Mouse (Mus musculus): ENCODE measurements around the gene Elmo2. TPM values are rescaled to one million over a fixed set of nuclear protein-coding genes. Genes with fewer than 3 reads are reported as not detected.

Elmo2 gene
- total and polyA plus RNA-seq, 3 experiments, result 17.4 to 27.6 TPM; not detected in 1

GRCm38 (mm10) chr2:165304819-165305218 is 21.5 kb downstream of the Elmo2 start:
- Histone ChIP-seq H3K79me2 (ENCODE audit: control insufficient read depth, insufficient read depth, low read length, poor library complexity) (no peaks in the 10 kb centered on the region), H3K9ac (ENCODE audit: control insufficient read depth, low read depth, low read length, poor library complexity, severe bottlenecking) (no peak overlapping the region), H3K36me3 (ENCODE audit: control insufficient read depth in 1 of 2, insufficient read depth in 2 of 2, low read length in 2 of 2) (no peaks in the 10 kb centered on the region; a peak in 2 of 4 replicates), H3K4me3 (ENCODE audit: control insufficient read depth in 1 of 2, insufficient read depth in 1 of 2, low read depth in 2 of 2, low read length in 2 of 2) (no peak overlapping the region), H3K27ac (ENCODE audit: control insufficient read depth, low read depth, low read length) (no peak overlapping the region), H3K27me3 (ENCODE audit: control insufficient read depth in 1 of 2, insufficient read depth in 2 of 2, low read length in 2 of 2) (no peaks in the 10 kb centered on the region), H3K4me1 (ENCODE audit: control insufficient read depth in 1 of 2, insufficient read depth in 2 of 2, low read length in 2 of 2) (no peaks in the 10 kb centered on the region), H3K9me3 (replicated peaks; ENCODE audit: insufficient read depth, low read length) (no peaks in the 10 kb centered on the region)
- TF ChIP-seq SIN3A (IDR thresholded peaks at IDR 0.05; ENCODE audit: low read length) (no peak), USF2 (IDR thresholded peaks at IDR 0.05; ENCODE audit: borderline replicate concordance in 1 of 2, insufficient read depth in 1 of 2, low read depth in 1 of 2, low read length in 2 of 2) (no peak), ELF1 (IDR thresholded peaks at IDR 0.05; ENCODE audit: low read depth, low read length) (no peak), NELFE (IDR thresholded peaks at IDR 0.05; ENCODE audit: low read depth, low read length) (no peak), POLR2A (IDR thresholded peaks at IDR 0.05; ENCODE audit: control insufficient read depth in 1 of 2, insufficient read depth in 1 of 2, low read depth in 1 of 2, low read length in 2 of 2, poor library complexity in 1 of 2) (no peak), ZMIZ1 (IDR thresholded peaks at IDR 0.05; ENCODE audit: low read depth, low read length) (no peak), CTCF (IDR thresholded peaks at IDR 0.05 in 2 of 3, conservative IDR thresholded peaks at IDR 0.05 in 1 of 3; ENCODE audit: control insufficient read depth in 1 of 3, insufficient read depth in 1 of 3, low read depth in 2 of 3, low read length in 3 of 3, poor library complexity in 1 of 3, severe bottlenecking in 1 of 3) (no peak), MEF2A (IDR thresholded peaks at IDR 0.05; ENCODE audit: extremely low read depth, insufficient replicate concordance, low read depth, low read length, poor library complexity, severe bottlenecking) (no peak), TCF12 (IDR thresholded peaks at IDR 0.05; ENCODE audit: low read depth, low read length) (no peak), TBP (IDR thresholded peaks at IDR 0.05; ENCODE audit: low read depth, low read length) (no peak)
- DNase-seq (ENCODE audit: low read depth, low spot score), result no peak

GRCm38 (mm10) chr2:165303354-165304012 is 22.8 kb downstream of the Elmo2 start:
- no peak overlapping the region for H3K9ac ChIP-seq (ENCODE audit: control insufficient read depth, low read depth, low read length, poor library complexity, severe bottlenecking)
- TF ChIP-seq CHD2 (IDR thresholded peaks at IDR 0.05; ENCODE audit: low read length), result no peak
- no peak for TF ChIP-seq MAZ (IDR thresholded peaks at IDR 0.05; ENCODE audit: low read depth, low read length)
- no peak for TF ChIP-seq RAD21 (IDR thresholded peaks at IDR 0.05; ENCODE audit: low read depth, low read length)
- TF ChIP-seq GABPA (IDR thresholded peaks at IDR 0.05; ENCODE audit: low read depth, low read length), result no peak
- TF ChIP-seq USF2 (IDR thresholded peaks at IDR 0.05; ENCODE audit: borderline replicate concordance in 1 of 2, insufficient read depth in 1 of 2, low read depth in 1 of 2, low read length in 2 of 2), result no peak
- TF ChIP-seq SIN3A (IDR thresholded peaks at IDR 0.05; ENCODE audit: low read length), result no peak
- TF ChIP-seq UBTF (IDR thresholded peaks at IDR 0.05; ENCODE audit: borderline replicate concordance, insufficient read depth, low read depth, low read length), result no peak
- no peak for TF ChIP-seq TCF12 (IDR thresholded peaks at IDR 0.05; ENCODE audit: low read depth, low read length)
- H3K9me3 ChIP-seq (replicated peaks; ENCODE audit: insufficient read depth, low read length), result no peaks in the 10 kb centered on the region
- no peak for DNase-seq (ENCODE audit: low read depth, low spot score)
- no peak overlapping the region for H3K27ac ChIP-seq (ENCODE audit: control insufficient read depth, low read depth, low read length)
- H3K4me3 ChIP-seq (ENCODE audit: control insufficient read depth in 1 of 2, insufficient read depth in 1 of 2, low read depth in 2 of 2, low read length in 2 of 2), result no peak overlapping the region
- no peaks in the 10 kb centered on the region for H3K4me1 ChIP-seq (ENCODE audit: control insufficient read depth in 1 of 2, insufficient read depth in 2 of 2, low read length in 2 of 2)
- H3K79me2 ChIP-seq (ENCODE audit: control insufficient read depth, insufficient read depth, low read length, poor library complexity), result no peaks in the 10 kb centered on the region
- no peaks in the 10 kb centered on the region; a peak in 2 of 4 replicates for H3K36me3 ChIP-seq (ENCODE audit: control insufficient read depth in 1 of 2, insufficient read depth in 2 of 2, low read length in 2 of 2)
- H3K27me3 ChIP-seq (ENCODE audit: control insufficient read depth in 1 of 2, insufficient read depth in 2 of 2, low read length in 2 of 2), result no peaks in the 10 kb centered on the region

Data from MEL (cell line).